Mouse (Mus musculus): ENCODE data around the gene Bmp5. TPM values are rescaled to one million over a fixed set of nuclear protein-coding genes. Genes with fewer than 3 reads are reported as not detected.

Bmp5 gene
- total and polyA plus RNA-seq, 2 experiments from 2014 or later: 2.5 to 3.0 TPM

- no peaks in the 10 kb centered on the region for H3K36me3 ChIP-seq (ENCODE audit: insufficient read depth, low read length)
- no peak for ATAC-seq (ENCODE audit: low FRiP score)
- no peak for TF ChIP-seq CTCF (IDR thresholded peaks at IDR 0.05)
- H3K27ac ChIP-seq (ENCODE audit: low read depth, low read length): no peak overlapping the region
- no peak for DNase-seq (ENCODE audit: low spot score)
- no peaks in the 10 kb centered on the region for H3K4me1 ChIP-seq (ENCODE audit: insufficient read depth, low read length)
- H3K4me2 ChIP-seq (ENCODE audit: low read depth, low read length, poor library complexity, severe bottlenecking): no peak overlapping the region
- H3K27me3 ChIP-seq (ENCODE audit: insufficient read depth, low read length): no peaks in the 10 kb centered on the region
- no peak overlapping the region for H3K9ac ChIP-seq (replicated peaks; ENCODE audit: low read length, poor library complexity, severe bottlenecking)
- no peaks in the 10 kb centered on the region for H3K9me3 ChIP-seq (ENCODE audit: low read length)
- no peak overlapping the region for H3K4me3 ChIP-seq (ENCODE audit: low read depth, low read length)
- WGBS: 97% methylated on average over 1 of the region's 1 CpGs
These were observed 40.0 kb downstream of the Bmp5 start for GRCm38 (mm10) chr9:75815161-75815560.

- DNase-seq (ENCODE audit: low spot score): no peak
These were observed 43.2 kb downstream of the Bmp5 start for GRCm38 (mm10) chr9:75818400-75818799.

DNA sequence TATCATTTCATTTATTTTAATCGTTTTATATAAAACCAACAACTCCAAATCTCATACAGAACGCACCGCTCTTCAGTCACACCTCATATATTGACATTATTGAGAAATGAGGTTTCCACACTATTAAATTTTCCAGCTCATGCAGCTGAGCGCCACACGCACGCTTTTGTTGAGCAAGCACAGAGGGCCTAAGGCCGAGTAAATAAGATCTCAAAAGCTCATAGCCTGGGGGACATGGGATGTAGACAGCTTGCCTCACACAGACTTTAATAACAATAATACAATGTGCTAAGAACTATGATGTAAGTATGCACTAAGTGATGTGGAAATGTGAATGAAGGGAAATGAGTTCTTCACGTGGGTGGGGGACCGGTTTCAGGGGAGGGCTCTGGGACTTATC is 57.3 kb downstream of the Bmp5 start:
- Histone ChIP-seq H3K4me3 (ENCODE audit: low read depth, low read length) (no peak overlapping the region), H3K4me2 (ENCODE audit: low read depth, low read length, poor library complexity, severe bottlenecking) (no peak overlapping the region), H3K4me1 (ENCODE audit: insufficient read depth, low read length) (no peaks in the 10 kb centered on the region), H3K9me3 (ENCODE audit: low read length) (no peaks in the 10 kb centered on the region), H3K9ac (replicated peaks; ENCODE audit: low read length, poor library complexity, severe bottlenecking) (no peak overlapping the region), H3K27me3 (ENCODE audit: insufficient read depth, low read length) (no peaks in the 10 kb centered on the region), H3K36me3 (ENCODE audit: insufficient read depth, low read length) (no peaks in the 10 kb centered on the region), H3K27ac (ENCODE audit: low read depth, low read length) (no peak overlapping the region)
- DNase-seq (ENCODE audit: low spot score): peak; percentile 10
- no peak for TF ChIP-seq CTCF (IDR thresholded peaks at IDR 0.05)
- 54% methylated on average over 9 of the region's 9 CpGs for WGBS
- ATAC-seq (ENCODE audit: low FRiP score): no peak

More at GRCm38 (mm10) chr9:75818400-75818799, 43.2 kb downstream of the Bmp5 start:
- Histone ChIP-seq H3K4me2 (ENCODE audit: low read depth, low read length, poor library complexity, severe bottlenecking) (no peak overlapping the region), H3K27me3 (ENCODE audit: insufficient read depth, low read length) (no peaks in the 10 kb centered on the region), H3K27ac (ENCODE audit: low read depth, low read length) (no peak overlapping the region), H3K4me3 (ENCODE audit: low read depth, low read length) (no peak overlapping the region), H3K4me1 (ENCODE audit: insufficient read depth, low read length) (no peaks in the 10 kb centered on the region), H3K9me3 (ENCODE audit: low read length) (no peaks in the 10 kb centered on the region), H3K9ac (replicated peaks; ENCODE audit: low read length, poor library complexity, severe bottlenecking) (no peak overlapping the region), H3K36me3 (ENCODE audit: insufficient read depth, low read length) (no peaks in the 10 kb centered on the region)
- ATAC-seq (ENCODE audit: low FRiP score): no peak
- WGBS: 86% methylated on average over 5 of the region's 5 CpGs
- TF ChIP-seq CTCF (IDR thresholded peaks at IDR 0.05): no peak

DNA sequence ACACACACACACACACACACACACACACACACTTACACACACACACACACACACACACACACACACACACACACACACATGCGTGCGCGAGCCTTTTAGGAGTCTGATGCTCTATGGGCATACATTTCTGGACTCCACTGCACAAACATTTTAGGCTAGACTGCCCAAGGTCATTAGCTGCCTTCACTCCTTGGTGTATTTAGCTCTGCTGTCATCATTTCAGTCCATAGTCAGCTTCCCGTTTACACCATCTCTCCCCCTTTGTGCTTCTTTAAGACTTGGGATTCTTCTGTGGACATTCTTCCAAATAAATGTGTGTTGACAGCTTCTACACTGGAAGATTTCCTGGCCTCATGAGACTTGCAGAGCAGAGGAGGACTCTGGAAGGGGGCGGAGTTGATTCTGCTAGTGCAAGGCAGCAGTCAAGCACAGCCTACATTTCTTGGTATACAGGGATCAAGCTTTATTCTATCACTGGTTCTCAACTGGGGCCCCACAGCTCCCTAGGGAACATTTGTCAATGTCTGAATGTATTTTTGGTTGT is 58.1 kb downstream of the Bmp5 start:
- H3K4me3 ChIP-seq (ENCODE audit: low read depth, low read length): no peak overlapping the region
- no peak for ATAC-seq (ENCODE audit: low FRiP score)
- H3K4me1 ChIP-seq (ENCODE audit: insufficient read depth, low read length): no peaks in the 10 kb centered on the region
- no peaks in the 10 kb centered on the region for H3K27me3 ChIP-seq (ENCODE audit: insufficient read depth, low read length)
- no peak overlapping the region for H3K9ac ChIP-seq (replicated peaks; ENCODE audit: low read length, poor library complexity, severe bottlenecking)
- H3K36me3 ChIP-seq (ENCODE audit: insufficient read depth, low read length): no peaks in the 10 kb centered on the region
- 86% methylated on average over 5 of the region's 5 CpGs for WGBS
- no peak overlapping the region for H3K4me2 ChIP-seq (ENCODE audit: low read depth, low read length, poor library complexity, severe bottlenecking)
- DNase-seq (ENCODE audit: low spot score): no peak
- no peak overlapping the region for H3K27ac ChIP-seq (ENCODE audit: low read depth, low read length)
- TF ChIP-seq CTCF (IDR thresholded peaks at IDR 0.05): no peak
- H3K9me3 ChIP-seq (ENCODE audit: low read length): no peaks in the 10 kb centered on the region

DNA sequence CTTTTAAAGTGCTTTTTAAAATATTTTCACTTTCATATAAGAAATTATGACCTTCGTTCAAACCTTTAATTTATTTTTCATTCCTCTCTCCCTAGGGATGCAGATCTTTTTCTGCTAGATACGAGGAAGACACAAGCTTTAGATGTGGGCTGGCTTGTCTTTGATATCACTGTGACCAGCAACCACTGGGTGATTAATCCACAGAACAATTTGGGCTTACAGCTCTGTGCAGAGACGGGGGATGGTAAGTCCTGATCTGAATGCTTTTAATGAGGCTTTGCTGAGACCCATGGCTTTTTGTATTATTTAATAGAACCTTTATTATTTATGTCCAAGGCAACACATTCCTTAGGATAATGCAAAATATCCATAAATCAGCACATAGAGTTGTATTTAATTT is 64.3 kb downstream of the Bmp5 start:
- H3K4me3 ChIP-seq (ENCODE audit: low read depth, low read length): no peak overlapping the region
- no peaks in the 10 kb centered on the region for H3K36me3 ChIP-seq (ENCODE audit: insufficient read depth, low read length)
- WGBS: 18% methylated on average over 3 of the region's 3 CpGs
- H3K9me3 ChIP-seq (ENCODE audit: low read length): no peaks in the 10 kb centered on the region
- no peaks in the 10 kb centered on the region; the same call in 1 of the 2 replicates for H3K27me3 ChIP-seq (ENCODE audit: insufficient read depth, low read length)
- no peak for ATAC-seq (ENCODE audit: low FRiP score)
- DNase-seq (ENCODE audit: low spot score): no peak
- no peak overlapping the region for H3K27ac ChIP-seq (ENCODE audit: low read depth, low read length)
- no peak overlapping the region for H3K4me2 ChIP-seq (ENCODE audit: low read depth, low read length, poor library complexity, severe bottlenecking)
- no peaks in the 10 kb centered on the region for H3K4me1 ChIP-seq (ENCODE audit: insufficient read depth, low read length)
- TF ChIP-seq CTCF (IDR thresholded peaks at IDR 0.05): no peak
- H3K9ac ChIP-seq (replicated peaks; ENCODE audit: low read length, poor library complexity, severe bottlenecking): no peak overlapping the region

- Histone ChIP-seq H3K36me3 (ENCODE audit: insufficient read depth, low read length) (no peaks in the 10 kb centered on the region), H3K9ac (replicated peaks; ENCODE audit: low read length, poor library complexity, severe bottlenecking) (no peak overlapping the region), H3K4me1 (ENCODE audit: insufficient read depth, low read length) (no peaks in the 10 kb centered on the region), H3K27me3 (ENCODE audit: insufficient read depth, low read length) (no peaks in the 10 kb centered on the region; the same call in 1 of the 2 replicates), H3K4me2 (ENCODE audit: low read depth, low read length, poor library complexity, severe bottlenecking) (no peak overlapping the region), H3K9me3 (ENCODE audit: low read length) (no peaks in the 10 kb centered on the region), H3K27ac (ENCODE audit: low read depth, low read length) (no peak overlapping the region), H3K4me3 (ENCODE audit: low read depth, low read length) (no peak overlapping the region)
- ATAC-seq (ENCODE audit: low FRiP score): no peak
- WGBS: 90% methylated on average over 6 of the region's 6 CpGs
- no peak for DNase-seq (ENCODE audit: low spot score)
- no peak for TF ChIP-seq CTCF (IDR thresholded peaks at IDR 0.05)
These were observed 65.7 kb downstream of the Bmp5 start for GRCm38 (mm10) chr9:75840841-75841240.
